Mouse (Mus musculus): ENCODE data around the gene Pnpo.

DNA sequence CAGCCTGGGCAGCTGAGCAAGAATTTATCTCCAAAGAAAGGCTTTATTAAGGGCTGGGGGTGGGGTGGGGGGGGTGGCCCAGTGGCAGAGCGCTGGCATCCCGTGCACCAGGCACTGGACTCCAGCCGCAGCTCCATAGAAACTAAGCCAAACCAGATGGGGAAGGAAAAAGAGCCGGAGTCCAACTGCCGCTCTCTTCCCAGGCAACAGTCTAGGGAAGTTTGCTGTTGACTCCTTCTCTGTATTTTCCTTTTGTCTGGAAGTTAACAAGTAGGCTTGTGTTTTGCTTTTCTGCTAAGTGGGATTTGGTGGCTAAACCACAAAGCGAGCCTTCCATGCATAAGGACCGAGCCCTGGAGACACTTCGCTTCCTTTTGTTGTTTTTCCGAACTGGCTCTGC lies 2.7 kb upstream of the Pnpo start:
- TF ChIP-seq POLR2A (IDR thresholded peaks at IDR 0.05; ENCODE audit: low read depth, low read length) (no peak), CTCF (IDR thresholded peaks at IDR 0.05; ENCODE audit: extremely low read depth, insufficient read depth, insufficient read length, insufficient replicate concordance) (no peak)

Data from spleen, adult 2 months (tissue).